Mouse (Mus musculus) urinary bladder, postnatal 14 days (tissue): ENCODE measurements at regions not wholly inside any gene's neighbourhood (a gene's known extent, or its start where the extent isn't known, plus 50 kb on each side); places are given as distances from the start of the nearest gene placed in this dataset.

Experiments
- DNase-seq: peaks from one replicate; pipeline ENCODE4 v3.0.0; 2021; ENCODE audit warnings: low spot score

DNA sequence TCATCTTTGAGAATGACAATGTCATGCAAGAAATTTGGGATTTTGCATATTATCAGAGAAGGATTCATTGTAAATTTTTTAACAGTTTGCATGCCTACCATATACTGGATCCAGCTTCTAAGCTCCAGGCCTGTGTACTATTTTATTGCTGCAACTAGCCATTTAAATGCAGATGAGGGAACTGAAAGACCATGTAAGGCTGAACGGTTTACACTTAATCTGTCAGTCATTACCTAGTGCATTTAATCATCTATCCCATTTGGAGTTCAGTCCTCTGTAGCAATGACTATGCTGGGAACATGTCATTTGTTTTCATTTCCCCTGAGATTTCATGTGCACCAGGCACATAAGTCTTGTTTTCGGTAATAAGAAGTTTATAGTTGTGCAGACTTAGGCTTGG is 631.8 kb upstream of the Gm21961 start:
- DNase-seq: no peak

DNA sequence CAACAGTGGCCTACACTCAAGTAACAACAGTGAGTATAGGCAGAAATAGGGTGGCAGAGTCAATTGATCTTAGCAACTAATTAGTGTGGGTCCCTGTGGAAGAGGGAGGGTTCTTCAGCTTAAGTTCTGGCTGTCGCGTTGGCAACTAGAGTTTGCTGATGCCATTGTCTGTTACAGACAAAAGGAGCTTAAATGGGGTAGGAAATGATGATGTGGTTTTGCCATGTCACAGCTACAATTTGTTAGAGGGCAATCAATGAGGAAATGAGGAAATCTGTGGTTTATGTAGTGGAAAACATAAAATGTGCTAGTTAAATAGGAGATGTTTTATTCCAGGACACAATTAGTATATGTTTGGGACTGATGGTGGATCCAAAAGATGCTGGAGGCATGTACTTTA is 624.8 kb upstream of the Gm21961 start:
- no peak for DNase-seq

DNA sequence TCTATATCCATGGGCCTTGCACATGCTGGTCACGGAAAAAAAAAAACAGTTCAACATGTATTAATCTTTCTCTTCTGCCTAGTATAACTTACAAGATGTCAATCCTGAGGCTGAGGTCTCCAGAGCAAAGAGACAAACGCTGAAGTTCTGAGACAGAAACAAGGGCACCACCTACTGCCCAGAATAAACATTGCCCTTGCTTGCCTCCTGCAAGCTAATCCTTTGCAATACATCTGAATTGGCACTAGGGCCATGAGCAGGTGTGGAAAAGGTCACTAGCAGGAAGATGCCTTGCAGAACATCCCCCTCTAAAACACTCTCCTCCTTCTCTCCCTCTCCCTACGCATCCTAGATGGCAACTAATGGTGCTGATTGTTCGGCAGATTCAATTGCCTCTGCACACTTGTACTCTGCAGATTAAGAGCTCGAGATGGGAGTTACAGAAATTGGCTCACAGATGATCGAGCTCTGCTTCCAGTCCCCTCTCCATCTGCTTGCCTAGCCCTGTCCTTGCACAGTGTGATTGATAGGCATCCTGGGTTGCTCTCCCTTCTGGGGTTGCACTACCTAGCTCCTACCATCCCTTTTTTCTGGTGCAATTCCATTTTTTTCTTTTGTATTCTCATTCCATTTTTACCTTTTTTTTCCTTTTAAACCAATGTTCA is 622.9 kb upstream of the Gm21961 start:
- DNase-seq: peak; percentile 6

GRCm38 (mm10) chr15:65632440-65632839 is 617.7 kb upstream of the Gm21961 start:
- DNase-seq: no peak

DNA sequence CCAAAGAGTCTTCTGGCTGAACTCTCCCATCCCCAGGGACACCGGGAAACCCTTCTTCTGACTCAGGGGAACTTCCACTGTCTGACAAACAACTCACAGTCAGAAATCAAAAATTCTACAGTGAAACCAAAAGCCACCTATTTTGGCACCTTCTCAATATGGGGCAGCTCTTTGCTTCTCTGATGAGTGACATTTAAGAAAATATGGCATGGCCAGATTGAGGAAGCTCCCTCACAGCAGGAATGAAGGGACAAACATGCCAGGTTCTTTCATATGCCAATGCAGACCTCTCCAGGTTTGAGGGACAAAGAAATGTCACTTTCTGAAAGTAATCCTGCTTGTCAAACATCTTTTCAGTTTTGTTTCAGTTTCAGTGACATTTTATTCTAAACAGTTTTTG is 615.8 kb upstream of the Gm21961 start:
- no peak for DNase-seq

DNA sequence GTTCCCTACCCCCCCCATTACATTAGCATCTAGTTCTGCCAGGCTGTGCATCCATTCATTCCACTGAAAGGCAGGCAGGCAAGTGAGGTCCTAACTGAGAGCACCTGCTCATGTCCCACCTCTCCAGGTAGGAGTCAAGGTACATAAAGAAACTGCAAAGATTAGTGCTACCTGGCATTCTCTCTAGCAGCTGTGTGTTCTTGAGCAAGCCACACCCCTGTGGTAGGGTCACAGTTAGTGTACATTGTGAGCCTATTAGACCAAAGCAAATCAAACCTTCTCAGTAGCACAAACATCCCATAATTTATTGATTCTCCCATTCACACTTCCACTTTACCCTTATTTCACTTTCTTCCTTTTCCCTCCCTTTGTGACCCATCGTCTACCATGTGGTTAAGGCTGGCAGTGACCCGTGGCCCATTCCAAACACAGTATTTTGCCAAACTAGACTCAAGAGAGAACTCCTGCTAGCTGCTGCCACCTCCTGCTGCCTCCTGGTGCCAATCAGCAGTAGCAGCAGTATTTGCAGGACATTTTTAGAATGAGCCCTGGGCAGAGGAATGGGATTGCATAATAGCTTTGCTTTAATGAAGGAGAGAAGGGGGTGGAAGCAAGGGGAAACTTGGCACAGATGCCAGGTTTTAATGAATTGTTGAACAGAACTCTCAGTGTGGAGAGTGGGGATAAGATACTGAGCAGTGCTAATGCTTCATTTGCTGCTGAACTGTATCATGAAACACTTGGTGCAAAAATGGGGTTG is 578.2 kb upstream of the Gm21961 start:
- no peak for DNase-seq

- no peak for DNase-seq
Measured at GRCm38 (mm10) chr15:65585566-65585965, 570.9 kb upstream of the Gm21961 start.

- DNase-seq: no peak
Measured at GRCm38 (mm10) chr15:65579353-65579752, 564.6 kb upstream of the Gm21961 start.

DNA sequence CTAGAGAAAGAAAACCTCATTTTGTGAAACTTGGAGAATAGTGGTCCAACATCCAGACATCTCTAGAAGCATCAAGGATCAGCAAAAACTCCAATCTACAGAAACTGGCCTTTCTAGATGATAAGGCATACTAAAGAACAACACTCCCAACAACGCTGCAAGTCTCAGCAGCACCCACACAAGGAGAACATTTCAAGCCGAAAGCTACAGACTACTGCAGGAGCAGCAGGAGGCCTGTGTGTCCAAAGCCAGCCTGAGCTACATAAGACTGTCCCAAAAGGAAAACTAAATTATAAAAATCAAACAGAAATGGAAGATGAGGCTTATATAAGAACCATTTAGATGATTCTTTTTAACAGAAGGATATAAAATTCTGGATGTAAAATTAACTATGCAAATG is 553.2 kb upstream of the Gm21961 start:
- DNase-seq: no peak

- DNase-seq: no peak
Measured at GRCm38 (mm10) chr15:65557846-65558835, 543.4 kb upstream of the Gm21961 start.

- DNase-seq: no peak
Measured at GRCm38 (mm10) chr15:65549046-65549445, 534.3 kb upstream of the Gm21961 start.

- no peak for DNase-seq
Measured at GRCm38 (mm10) chr15:65535606-65536005, 520.9 kb upstream of the Gm21961 start.

GRCm38 (mm10) chr15:65532241-65532640 is 517.5 kb upstream of the Gm21961 start:
- DNase-seq: no peak

- DNase-seq: no peak
Measured at GRCm38 (mm10) chr15:65502656-65503055, 488.0 kb upstream of the Gm21961 start.

DNA sequence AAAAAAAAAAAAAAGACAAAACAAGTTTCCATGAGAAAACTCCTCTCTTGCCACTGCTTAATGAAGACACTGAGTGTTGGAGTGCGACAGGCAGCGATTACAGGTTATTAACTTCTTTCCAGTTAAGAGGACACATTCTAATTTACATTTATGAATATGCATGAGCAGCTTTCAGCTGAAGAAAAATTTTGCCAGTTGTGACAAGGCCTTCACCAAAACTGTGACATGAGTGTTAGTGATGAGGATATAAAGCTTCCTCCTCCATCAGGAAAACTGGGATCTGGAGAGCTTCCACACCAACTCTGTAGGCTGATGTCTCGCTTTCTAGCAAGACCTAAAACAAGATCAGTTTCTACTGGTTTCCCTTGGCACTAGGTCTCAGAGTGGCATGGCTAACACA is 464.2 kb upstream of the Gm21961 start:
- no peak for DNase-seq

- DNase-seq: no peak
Measured at GRCm38 (mm10) chr15:65455203-65455816, 440.6 kb upstream of the Gm21961 start.

- DNase-seq: peak; percentile 3
Measured at GRCm38 (mm10) chr15:65452258-65453028, 437.7 kb upstream of the Gm21961 start.

DNA sequence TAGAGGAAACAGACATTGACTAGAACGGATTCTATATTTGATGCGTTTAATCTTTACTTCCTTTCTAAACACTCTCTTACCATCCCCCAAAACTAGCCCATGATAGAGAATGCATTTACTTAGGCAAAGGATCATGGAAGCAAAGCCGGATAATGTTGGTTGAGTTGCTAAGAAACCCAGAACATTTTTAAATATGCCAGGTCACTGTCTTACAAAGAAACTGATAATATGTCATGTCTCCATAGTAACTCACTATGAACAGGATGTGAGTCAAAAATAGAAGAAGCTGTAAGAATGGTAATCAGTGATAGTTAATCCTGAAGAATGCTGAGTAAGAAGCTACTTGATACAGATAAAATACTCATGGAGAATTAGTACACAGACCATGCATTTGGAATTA is 405.0 kb upstream of the Gm21961 start:
- no peak for DNase-seq
